Mouse (Mus musculus) myocyte (in vitro differentiated cells): ENCODE data around the gene Uba52.

Experiments used
- CEBPB ChIP-seq: IDR thresholded peaks from 2 replicates; pipeline ENCODE4 v1.6.1; 2011; ENCODE audit warnings: mild to moderate bottlenecking, moderate library complexity; ENCODE audit not compliant: poor library complexity, insufficient read depth, severe bottlenecking
- E2F4 ChIP-seq: IDR thresholded peaks from one replicate; pipeline ENCODE4 v1.6.1; 2011; ENCODE audit warnings: mild to moderate bottlenecking, control low read depth, moderate library complexity; ENCODE audit not compliant: insufficient read depth
- MAX ChIP-seq: IDR thresholded peaks from one replicate; pipeline ENCODE4 v1.6.1; 2011; ENCODE audit warnings: low read depth, mild to moderate bottlenecking, control low read depth
- MYOD1 ChIP-seq, 3 experiments: IDR thresholded peaks; one replicate each; pipeline ENCODE4 v1.6.1; 2011; ENCODE audit warnings: control low read depth in 2 of 3, low read depth in 2 of 3, mild to moderate bottlenecking in 2 of 3, moderate library complexity in 1 of 3; ENCODE audit not compliant: insufficient read length in 2 of 3, control insufficient read depth in 1 of 3
- MYOG ChIP-seq, 3 experiments: IDR thresholded peaks; one replicate each; pipeline ENCODE4 v1.6.1; 2011; ENCODE audit warnings: control low read depth in 2 of 3, low read depth in 2 of 3, mild to moderate bottlenecking in 2 of 3; ENCODE audit not compliant: insufficient read length in 2 of 3, control insufficient read depth in 1 of 3, insufficient read depth in 1 of 3
- POLR2A ChIP-seq: IDR thresholded peaks from one replicate; pipeline ENCODE4 v1.6.1; 2011; ENCODE audit warnings: low read depth, mild to moderate bottlenecking, control low read depth, moderate library complexity; ENCODE audit not compliant: insufficient read length
- POLR2AphosphoS2 ChIP-seq: IDR thresholded peaks from one replicate; pipeline ENCODE4 v1.6.1; 2011; ENCODE audit warnings: low read depth, control low read depth; ENCODE audit not compliant: insufficient read length
- REST ChIP-seq: IDR thresholded peaks from one replicate; pipeline ENCODE4 v1.6.1; 2011; ENCODE audit warnings: mild to moderate bottlenecking, control low read depth, moderate library complexity; ENCODE audit not compliant: insufficient read depth, insufficient read length
- SRF ChIP-seq: IDR thresholded peaks from one replicate; pipeline ENCODE4 v1.6.1; 2011; ENCODE audit warnings: low read depth; ENCODE audit not compliant: control insufficient read depth, insufficient read length
- TCF12 ChIP-seq: IDR thresholded peaks from one replicate; pipeline ENCODE4 v1.6.1; 2011; ENCODE audit warnings: mild to moderate bottlenecking, control low read depth; ENCODE audit not compliant: poor library complexity, insufficient read depth, severe bottlenecking
- TCF3 ChIP-seq: IDR thresholded peaks from one replicate; pipeline ENCODE4 v1.6.1; 2011; ENCODE audit warnings: low read depth, control low read depth; ENCODE audit not compliant: insufficient read length
- USF1 ChIP-seq: IDR thresholded peaks from one replicate; pipeline ENCODE4 v1.6.1; 2011; ENCODE audit warnings: low read depth, mild to moderate bottlenecking, control low read depth, moderate library complexity

GRCm38 (mm10) chr8:70471856-70472255 is 38.7 kb downstream of the Uba52 start:
- TF ChIP-seq CEBPB = no peak
- no peak for TF ChIP-seq POLR2A
- no peak for TF ChIP-seq MYOD1 (IDR thresholded peaks at IDR 0.05; ENCODE audit: control insufficient read depth in 1 of 3, insufficient read length in 2 of 3, low read depth in 2 of 3)
- no peak for TF ChIP-seq POLR2AphosphoS2
- no peak for TF ChIP-seq MAX
- TF ChIP-seq TCF12 = no peak
- no peak for TF ChIP-seq MYOG (IDR thresholded peaks at IDR 0.05; ENCODE audit: control insufficient read depth in 1 of 3, insufficient read depth in 1 of 3, insufficient read length in 2 of 3, low read depth in 2 of 3)
- TF ChIP-seq SRF = no peak
- TF ChIP-seq TCF3 = no peak
- no peak for TF ChIP-seq USF1
- no peak for TF ChIP-seq E2F4
- TF ChIP-seq REST = no peak
